Mouse (Mus musculus) A20 (cell line): ENCODE measurements around the gene Clstn3.
"Not testable (repeated sequence)": the region's sequence is repeated elsewhere in the genome, so short reads cannot be mapped to it uniquely, and the experiment has no call there.

Experiments used
- DNase-seq: peaks from one replicate; pipeline ENCODE4 v3.0.0-alpha.2; 2011; ENCODE audit warnings: low read depth, low spot score

Clstn3 gene

DNA sequence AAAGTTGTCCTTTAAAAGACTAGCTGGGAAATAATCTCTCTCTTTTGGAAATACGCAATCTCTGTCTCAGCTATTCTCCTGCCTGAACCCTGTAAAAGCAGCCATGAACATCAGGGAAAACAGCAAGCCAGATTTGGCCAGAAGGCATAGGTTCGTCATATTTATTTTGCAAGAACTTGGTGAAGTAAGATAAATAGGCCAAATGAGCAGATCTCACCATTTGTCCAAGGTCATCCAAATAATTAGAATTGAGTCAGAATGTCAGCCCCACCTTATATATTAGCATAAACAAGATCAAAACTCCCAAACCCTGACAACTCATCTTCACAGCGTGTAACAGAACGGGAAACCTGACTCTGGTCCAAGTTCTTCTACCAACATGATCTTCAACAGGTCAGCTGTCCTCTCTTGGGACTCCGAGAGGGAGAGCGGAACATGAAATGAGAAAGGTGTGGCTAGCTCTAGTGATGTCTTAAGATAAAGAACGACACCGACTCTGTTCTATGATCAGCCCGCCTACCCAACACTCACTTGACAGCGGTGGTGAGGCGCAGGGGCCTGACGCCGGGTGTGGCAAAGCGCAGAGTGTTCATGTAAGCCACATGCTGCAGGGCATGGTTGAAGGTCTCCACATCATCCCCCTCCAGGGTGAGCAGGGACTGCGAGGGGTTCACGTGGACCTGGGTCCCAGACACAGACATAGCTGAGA lies 15.5 kb downstream of the Clstn3 start:
- no peak for DNase-seq

DNA sequence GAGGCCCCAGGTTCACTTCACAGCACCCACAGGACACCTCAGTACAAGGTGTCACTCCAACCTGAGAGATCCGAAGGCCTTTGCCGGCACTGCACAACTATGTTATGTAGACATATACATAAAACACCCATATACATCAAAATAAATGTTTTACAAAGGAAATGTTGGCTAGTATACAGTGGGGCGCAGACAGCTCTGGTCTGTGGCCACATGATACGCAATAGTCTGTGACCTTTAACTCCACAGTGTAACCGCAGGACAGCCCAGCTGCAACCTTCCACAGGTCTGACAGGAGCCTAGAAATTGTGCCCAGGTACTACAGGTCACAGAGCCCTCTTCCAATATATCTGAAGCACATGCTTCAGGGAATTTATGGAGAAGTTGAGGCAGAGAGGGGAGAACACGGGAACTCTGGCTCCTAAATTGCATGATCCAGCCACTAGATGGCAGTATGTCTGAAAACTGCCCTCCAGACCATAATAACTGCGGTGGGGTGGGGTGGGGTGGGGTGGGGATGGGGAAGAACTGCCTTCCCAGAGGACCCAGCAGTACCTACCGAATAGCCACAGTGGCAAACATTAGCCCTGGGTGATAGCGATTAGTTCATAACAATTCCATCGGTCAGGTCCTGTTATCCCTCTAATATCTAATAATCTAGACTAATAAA lies 16.3 kb downstream of the Clstn3 start:
- peak; percentile 29 for DNase-seq

DNA sequence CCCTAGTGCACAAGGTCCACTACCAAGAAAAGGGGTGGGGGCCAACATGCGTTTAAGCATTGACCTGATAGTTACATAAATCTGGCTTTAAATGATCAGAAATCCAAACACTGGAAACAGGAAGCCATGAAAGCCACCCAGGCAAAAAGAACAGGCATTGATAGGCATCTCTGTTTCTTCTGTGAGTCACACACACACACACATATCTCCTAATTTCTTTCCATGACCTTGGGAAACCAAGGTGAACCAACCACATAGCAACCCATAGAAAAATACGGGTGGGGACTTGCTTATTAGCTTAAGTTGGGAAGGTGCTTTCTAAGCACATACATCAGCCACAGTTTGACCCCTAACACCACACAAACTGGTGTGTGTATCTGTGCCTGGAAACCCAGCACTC lies 17.2 kb downstream of the Clstn3 start:
- DNase-seq = no peak

GRCm38 (mm10) chr6:124446459-124446858 lies 18.1 kb downstream of the Clstn3 start:
- no peak for DNase-seq

GRCm38 (mm10) chr6:124446024-124446423 lies 18.6 kb downstream of the Clstn3 start:
- DNase-seq = no peak

DNA sequence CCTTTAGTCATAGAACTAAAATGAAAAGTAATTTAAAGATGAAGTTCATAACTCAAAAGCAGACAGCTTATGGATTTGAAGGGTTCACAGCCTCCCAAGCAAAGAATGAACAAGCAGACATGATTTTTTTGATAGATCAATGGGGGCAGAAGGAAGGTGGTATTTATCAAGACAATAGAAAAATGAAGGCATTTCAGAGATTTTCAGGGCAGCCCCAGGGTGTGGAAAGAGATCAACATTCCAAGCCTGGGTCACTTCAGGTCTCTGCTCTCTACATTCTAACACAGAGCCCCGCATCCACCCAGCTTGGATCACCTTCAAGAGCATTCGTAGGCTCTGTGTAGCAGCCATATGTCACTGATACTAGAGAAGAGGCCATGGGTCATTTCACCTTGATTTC lies 21.3 kb downstream of the Clstn3 start:
- DNase-seq = no peak

- DNase-seq = no peak
Measured at GRCm38 (mm10) chr6:124436245-124436644, 28.3 kb downstream of the Clstn3 start.

DNA sequence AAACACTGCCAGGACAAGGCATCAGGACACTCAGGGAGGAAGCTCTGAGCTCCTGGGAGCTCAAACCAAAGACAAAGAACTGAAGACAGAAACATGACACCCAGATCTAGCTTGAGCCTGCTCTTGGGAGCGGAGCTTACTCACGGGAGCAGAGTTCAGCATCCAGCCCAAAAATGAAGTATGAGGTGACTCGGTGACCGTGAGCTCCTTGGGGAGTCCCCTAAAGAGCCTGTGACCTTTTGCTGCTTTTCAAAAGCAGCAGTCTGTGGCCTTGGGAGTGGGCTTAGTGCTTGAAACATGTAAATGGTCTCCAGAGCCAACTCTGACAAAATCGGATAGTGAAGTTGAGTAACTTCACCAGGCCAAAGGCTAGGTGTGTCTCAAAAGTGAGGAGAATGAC lies 29.4 kb downstream of the Clstn3 start:
- no peak for DNase-seq

GRCm38 (mm10) chr6:124433688-124434324 lies 30.8 kb downstream of the Clstn3 start:
- peak; percentile 3 for DNase-seq

- no peak for DNase-seq
Measured at GRCm38 (mm10) chr6:124430784-124431495, 33.7 kb downstream of the Clstn3 start.

GRCm38 (mm10) chr6:124430379-124430778 lies 34.2 kb downstream of the Clstn3 start:
- no peak for DNase-seq

DNA sequence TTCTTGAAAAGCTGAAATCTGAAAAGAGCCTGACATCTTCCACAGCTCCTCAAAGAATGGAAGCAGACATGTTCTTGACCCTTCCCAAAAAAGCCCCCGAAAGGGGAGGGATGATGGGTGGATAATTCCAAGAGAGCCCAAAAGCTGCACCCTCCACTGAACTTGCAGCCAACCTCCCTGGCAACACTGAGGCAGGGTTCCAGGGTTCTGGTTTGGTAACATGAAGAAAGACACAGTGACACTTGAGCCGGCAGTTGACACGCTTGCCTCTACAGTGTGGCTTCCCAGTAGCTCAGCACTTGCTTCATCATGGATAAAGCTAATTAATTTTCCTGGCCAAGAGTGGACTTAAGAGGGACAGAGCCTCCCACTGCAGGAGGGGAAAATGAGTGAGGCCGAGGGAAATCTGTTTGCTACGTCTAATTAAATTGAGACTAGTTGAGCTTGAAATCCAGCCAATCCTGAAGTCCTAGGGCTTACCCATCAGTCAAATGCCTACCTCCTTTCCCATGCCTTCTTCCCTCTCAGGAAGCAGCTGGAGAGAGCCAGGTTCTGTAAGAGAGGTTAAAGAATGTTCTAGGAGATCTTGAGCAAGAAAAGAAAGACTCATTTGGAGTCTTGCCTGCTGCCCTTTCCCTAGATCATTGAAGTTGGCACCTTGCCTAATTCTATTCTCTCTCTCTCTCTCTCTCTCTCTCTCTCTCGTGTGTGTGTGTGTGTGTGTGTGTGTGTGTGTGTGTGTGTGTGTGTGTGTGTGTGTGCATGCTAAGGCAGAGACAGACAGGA lies 36.6 kb downstream of the Clstn3 start:
- no peak for DNase-seq

DNA sequence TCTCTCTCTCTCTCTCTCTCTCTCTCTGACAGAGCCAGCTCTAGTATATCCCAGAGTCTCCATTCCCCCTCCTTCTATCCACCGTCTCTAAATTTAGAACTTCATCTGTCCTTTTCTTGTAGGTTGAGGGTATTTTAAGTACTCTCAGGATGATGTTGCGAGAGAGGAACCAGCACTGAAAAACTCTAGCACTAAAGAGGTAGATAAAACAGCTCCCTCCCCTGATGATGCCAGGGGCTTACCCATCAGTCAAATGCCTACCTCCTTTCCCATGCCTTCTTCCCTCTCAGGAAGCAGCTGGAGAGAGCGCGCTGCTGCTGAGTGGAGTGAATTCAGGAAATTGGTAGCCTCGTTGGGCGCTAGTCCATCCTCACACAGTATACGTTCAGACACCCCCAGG lies 37.3 kb downstream of the Clstn3 start:
- no peak for DNase-seq

DNA sequence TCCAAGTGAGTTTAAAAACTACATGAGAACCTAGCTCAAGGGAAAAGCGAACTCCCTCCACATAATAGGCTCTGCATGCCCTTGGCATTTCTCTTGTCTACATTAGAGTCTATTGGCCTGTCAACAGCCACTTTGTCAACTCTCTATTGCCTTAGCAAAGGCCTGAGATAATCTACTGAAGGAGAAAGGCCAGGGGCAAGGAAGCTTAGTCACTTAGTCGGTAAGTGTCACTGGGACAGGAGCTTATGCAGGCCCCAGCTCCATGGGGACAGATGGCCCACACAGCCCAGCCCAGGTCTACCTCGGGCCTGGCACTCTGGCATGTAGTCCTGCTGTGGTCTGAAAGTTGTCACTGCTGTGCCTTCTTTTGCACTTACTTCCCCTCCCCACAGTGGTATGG lies 38.0 kb downstream of the Clstn3 start:
- no peak for DNase-seq

GRCm38 (mm10) chr6:124425523-124425922 lies 39.1 kb downstream of the Clstn3 start:
- no peak for DNase-seq

GRCm38 (mm10) chr6:124425042-124425441 lies 39.6 kb downstream of the Clstn3 start:
- DNase-seq = not testable (repeated sequence)

GRCm38 (mm10) chr6:124424068-124424498 lies 40.5 kb downstream of the Clstn3 start:
- DNase-seq = no peak

- DNase-seq = no peak
Measured at GRCm38 (mm10) chr6:124418686-124419085, 45.9 kb downstream of the Clstn3 start.

GRCm38 (mm10) chr6:124415347-124416088 lies 49.1 kb downstream of the Clstn3 start:
- DNase-seq = peak; percentile 82

DNA sequence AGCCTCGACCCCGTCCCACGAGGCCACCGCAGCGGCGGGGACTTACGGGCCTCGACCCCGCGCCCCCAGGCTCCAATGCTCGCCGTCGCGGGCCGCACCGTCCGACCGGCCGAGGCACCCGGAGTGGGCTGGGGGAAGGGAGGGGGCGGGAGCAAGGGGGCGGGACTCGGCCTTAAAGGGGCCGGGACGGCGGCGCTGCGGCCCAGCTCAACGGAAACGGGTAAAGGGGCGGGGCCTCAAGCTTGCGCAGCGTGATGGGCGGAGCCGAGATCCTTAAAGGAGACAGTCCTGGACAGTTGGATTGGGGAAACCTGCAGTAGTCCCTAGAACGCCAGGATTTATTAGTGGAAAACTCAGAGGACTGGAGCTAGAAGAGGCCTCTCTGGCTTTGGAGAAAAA lies 49.7 kb downstream of the Clstn3 start, which contains the start of gene Pex5:
Gene Pex5, minus strand, starts transcription at position 141 of the 399 bp plus-strand sequence.
- peak; percentile 92 for DNase-seq
